Mouse (Mus musculus) left cerebral cortex, adult 2 months (tissue): ENCODE data around the gene Atf6. TPM values are rescaled to one million over a fixed set of nuclear protein-coding genes. Genes with fewer than 3 reads are reported as not detected.

ENCODE experiments used
- DNase-seq, 2 experiments: peaks; one replicate each; pipeline ENCODE4 v3.0.0; 2021 to 2022; ENCODE audit warnings: low spot score in 2 of 2, mixed read lengths in 1 of 2; ENCODE audit errors: extremely low spot score in 1 of 2
- H3K27ac ChIP-seq: fragments of 200-600 bp; 2 replicates; pipeline ENCODE4 v1.8.1; 2022
- H3K4me3 ChIP-seq: fragments of 200-600 bp; 2 replicates; pipeline ENCODE4 v1.8.1; 2022
- CTCF ChIP-seq: fragments of 200-600 bp; IDR thresholded peaks from 2 replicates; pipeline ENCODE4 v1.8.1; 2022; ENCODE audit warnings: antibody characterized with exemption, mild to moderate bottlenecking, moderate library complexity
- intact Hi-C: fragments of 180-260 bp; cut with DNase I; formaldehyde crosslinking; loops from one replicate; pipeline ENCODE4 v1.15.1; 2025
- total RNA-seq, 2 experiments: library from RNA; stranded (reverse); gene quantifications; 2 replicates each; pipeline ENCODE4 v1.2.3; 2021

Gene Atf6
- total RNA-seq, 2 experiments from 2014 or later, result 52.7 to 59.5 TPM

DNA sequence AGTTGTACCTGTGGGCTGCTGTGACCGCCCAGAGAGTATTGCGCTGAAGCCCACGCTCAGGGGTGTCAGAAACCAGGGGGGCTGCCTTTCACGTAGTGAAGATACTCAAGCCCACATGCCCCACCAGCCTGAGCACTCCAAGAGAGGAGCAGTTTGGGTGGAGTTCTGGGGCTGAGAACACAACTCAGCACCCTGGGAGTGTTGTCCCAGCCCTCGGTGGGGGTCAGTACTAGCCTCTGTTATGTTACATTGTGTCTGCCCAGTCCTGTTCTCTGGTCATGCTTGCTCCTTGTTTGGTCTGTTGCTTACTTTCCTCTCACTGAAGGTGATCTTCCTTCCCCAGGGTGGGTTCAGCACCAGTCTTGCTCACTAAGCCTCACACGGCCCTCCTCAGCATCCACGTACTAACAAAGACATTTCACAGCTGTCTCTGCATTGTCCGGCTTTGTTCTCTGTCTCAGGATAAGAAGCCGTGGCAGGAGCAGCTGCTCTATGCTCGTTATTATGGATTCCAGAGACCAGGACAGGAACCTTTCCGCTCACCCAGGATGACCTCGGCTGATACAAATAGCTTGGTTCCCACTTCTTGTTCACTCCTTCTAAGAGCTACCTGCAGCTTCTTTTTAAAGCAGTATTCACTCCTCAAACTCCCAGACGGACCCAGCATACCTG is 209.8 kb downstream of the Atf6 start:
- Histone ChIP-seq H3K27ac (no peak overlapping the region), H3K4me3 (no peak overlapping the region)
- DNase-seq, result no peak
- intact Hi-C loops, result no loop called here
- TF ChIP-seq CTCF, result no peak

DNA sequence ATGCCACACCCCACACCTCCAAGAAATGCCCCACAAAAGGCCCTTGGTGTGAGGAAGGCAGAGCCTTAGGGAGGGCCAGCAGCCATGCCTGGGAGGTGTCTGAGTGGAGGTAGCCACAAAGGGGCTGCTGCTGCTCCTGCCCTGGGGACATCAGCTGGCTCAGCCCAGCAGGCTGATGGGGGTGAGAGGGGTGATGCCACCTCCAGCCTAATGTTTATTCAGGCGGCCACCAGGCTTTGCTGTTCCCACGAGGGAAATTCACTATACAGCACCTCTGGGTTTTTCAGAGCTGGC is 210.4 kb downstream of the Atf6 start:
- TF ChIP-seq CTCF, result no peak
- DNase-seq, result no peak
- Histone ChIP-seq H3K27ac (no peak overlapping the region), H3K4me3 (no peak overlapping the region)
- intact Hi-C loops, result no loop called here

DNA sequence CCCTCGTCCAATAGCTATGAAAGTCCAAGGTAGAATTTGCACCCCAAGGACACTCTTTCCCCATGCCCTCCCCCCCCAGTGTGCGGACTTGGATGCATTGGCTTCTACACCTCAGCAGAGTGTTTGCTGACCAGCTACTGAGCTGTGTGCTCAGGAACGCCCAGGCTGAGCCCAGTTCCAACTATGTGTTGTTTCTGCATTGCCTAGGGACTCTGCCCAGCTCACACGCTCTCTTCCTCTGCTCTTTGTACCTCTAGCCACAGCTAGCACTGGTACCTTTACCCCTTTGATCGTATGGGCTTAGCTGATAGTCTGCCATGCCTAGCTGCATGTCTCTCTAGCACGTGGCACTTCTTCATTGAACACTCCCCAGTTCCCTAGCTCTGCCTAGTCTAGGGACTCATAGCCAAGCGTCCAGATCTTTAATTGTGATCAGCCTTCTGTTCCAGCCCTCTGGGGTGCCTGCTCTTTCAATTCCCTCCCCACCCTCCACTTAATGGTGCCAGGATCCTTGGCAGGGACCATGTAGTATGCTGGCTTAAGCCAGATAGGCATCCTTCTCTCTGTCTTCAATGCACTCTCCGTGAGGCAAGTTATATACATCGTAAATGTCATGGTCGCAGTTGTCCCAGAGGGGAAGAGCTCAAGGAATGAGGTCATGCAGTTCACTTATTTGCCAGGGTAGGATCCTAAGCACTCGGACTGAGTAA is 210.9 kb downstream of the Atf6 start:
- TF ChIP-seq CTCF, result no peak

GRCm38 (mm10) chr1:170655280-170655917 is 212.2 kb downstream of the Atf6 start:
- no peak overlapping the region for H3K4me3 ChIP-seq
- peak in 1 of 2 experiments; percentile 25 for DNase-seq
- intact Hi-C loops, result no loop called here
- no peak for TF ChIP-seq CTCF
- H3K27ac ChIP-seq, result peak overlapping the region; percentile 13; the same call in 1 of the 2 replicates

More for the DNA sequence above, 210.9 kb downstream of the Atf6 start:
- no peak for DNase-seq
- Histone ChIP-seq H3K4me3 (no peak overlapping the region), H3K27ac (no peak overlapping the region)
- intact Hi-C loops, result no loop called here

Other genes with a start within 250 kb of the Atf6 start
- 1 to 10 TPM; 2.9 to 3.2 TPM for gene Olfml2b, start 223.2 kb downstream of the Atf6 start, total RNA-seq
- under 1 TPM; 0.45 to 0.58 TPM for gene Gm26620, start 17.3 kb upstream of the Atf6 start, total RNA-seq
- 10 to 100 TPM; 14.3 to 15.5 TPM for gene Dusp12, start 17.8 kb upstream of the Atf6 start, total RNA-seq
- gene Fcrlb, start 45.2 kb upstream of the Atf6 start, total RNA-seq, result under 1 TPM; 0.97 to 0.98 TPM
- gene Fcrla, start 59.8 kb upstream of the Atf6 start, total RNA-seq, result not detected
- 1 to 10 TPM; 4.7 to 5.0 TPM for gene Fcgr2b, start 108.8 kb upstream of the Atf6 start, total RNA-seq
- under 1 TPM in 1 of 2 experiments, not detected in 1; 0.36 TPM for gene Fcgr4, start 151.1 kb upstream of the Atf6 start, total RNA-seq
- gene Fcgr3, start 197.2 kb upstream of the Atf6 start, total RNA-seq, result 10 to 100 TPM; 11.6 to 14.3 TPM
- gene Cfap126, start 246.1 kb upstream of the Atf6 start, total RNA-seq, result 1 to 10 TPM in 1 of 2 experiments, not detected in 1; 1.5 TPM